Mouse (Mus musculus) heart, embryonic 14.5 days (tissue): ENCODE results near the gene Tnpo1. TPM values are rescaled to one million over a fixed set of nuclear protein-coding genes. Genes with fewer than 3 reads are reported as not detected.

Source experiments
- ATAC-seq: fragments of 200-750 bp; cut with Nextera tagmentation; 2 replicates; pipeline ENCODE4 v1.8.0; 2017; ENCODE audit warnings: low read depth, moderate TSS enrichment; ENCODE audit not compliant: insufficient number of reproducible peaks, insufficient read depth, low FRiP score
- H3K27ac ChIP-seq, 2 experiments: fragments of 200-500 bp in 1 of 2; fragments of 300-500 bp in 1 of 2; sonication (generic) in 1 of 2; replicated peaks in 1 of 2; 2 replicates each; pipeline ENCODE4 v1.5.1; 2012 to 2014; ENCODE audit warnings: low read depth in 2 of 2, low read length in 2 of 2, control low read depth in 1 of 2, mild to moderate bottlenecking in 1 of 2, mixed read lengths in 1 of 2; ENCODE audit not compliant: control insufficient read depth in 1 of 2, insufficient read depth in 1 of 2
- H3K27me3 ChIP-seq: fragments of 300-500 bp; sonication (generic); 2 replicates; pipeline ENCODE4 v1.6.1; 2014; ENCODE audit warnings: mild to moderate bottlenecking, low read length, control low read depth; ENCODE audit not compliant: control insufficient read depth, insufficient read depth
- H3K36me3 ChIP-seq: fragments of 300-500 bp; sonication (generic); 2 replicates; pipeline ENCODE4 v1.6.1; 2014; ENCODE audit warnings: mild to moderate bottlenecking, control low read depth, low read length, mixed read lengths; ENCODE audit not compliant: control insufficient read depth, insufficient read depth
- H3K4me1 ChIP-seq, 2 experiments: fragments of 200-500 bp in 1 of 2; fragments of 300-500 bp in 1 of 2; sonication (generic) in 1 of 2; 2 replicates each; pipeline ENCODE4 v1.6.1; 2012 to 2014; ENCODE audit warnings: low read length in 2 of 2, control low read depth in 1 of 2, mixed read lengths in 1 of 2; ENCODE audit not compliant: control insufficient read depth in 2 of 2, insufficient read depth in 2 of 2
- H3K4me2 ChIP-seq: fragments of 300-500 bp; sonication (generic); 2 replicates; pipeline ENCODE4 v1.6.1; 2014; ENCODE audit warnings: mild to moderate bottlenecking, low read length
- H3K4me3 ChIP-seq, 2 experiments: fragments of 200-500 bp in 1 of 2; fragments of 300-500 bp in 1 of 2; sonication (generic) in 1 of 2; 2 replicates each; pipeline ENCODE4 v1.5.1; 2012 to 2014; ENCODE audit warnings: low read length in 2 of 2, mild to moderate bottlenecking in 2 of 2, control low read depth in 1 of 2, low read depth in 1 of 2, moderate library complexity in 1 of 2; ENCODE audit not compliant: control insufficient read depth in 1 of 2, insufficient read depth in 1 of 2
- H3K9ac ChIP-seq: fragments of 300-500 bp; sonication (generic); 2 replicates; pipeline ENCODE4 v1.6.1; 2014; ENCODE audit warnings: mild to moderate bottlenecking, low read length
- H3K9me3 ChIP-seq: fragments of 300-500 bp; sonication (generic); 2 replicates; pipeline ENCODE4 v1.6.1; 2016; ENCODE audit warnings: low read length, control low read depth; ENCODE audit not compliant: control insufficient read depth
- WGBS: fragments of 180-500 bp; shearing (Covaris S2); extraction: QIAGEN DNeasy Blood & Tissue Kit; methylation state at CpG from one replicate; pipeline ENCODE4 v1.1.7; 2014; 5-methylcytosine and 5-hydroxymethylcytosine counted together
- polyA plus RNA-seq: library from polyadenylated mRNA; unstranded; fragments of >200 nt; fragmentation: Nextera tagmentation; extraction: Ambion mirVana; gene quantifications from 2 replicates; pipeline ENCODE4 v1.2.1, GENCODE M21; 2014

Tnpo1 gene
- polyA plus RNA-seq, 1 experiment from 2014 or later = 39.6 TPM

DNA sequence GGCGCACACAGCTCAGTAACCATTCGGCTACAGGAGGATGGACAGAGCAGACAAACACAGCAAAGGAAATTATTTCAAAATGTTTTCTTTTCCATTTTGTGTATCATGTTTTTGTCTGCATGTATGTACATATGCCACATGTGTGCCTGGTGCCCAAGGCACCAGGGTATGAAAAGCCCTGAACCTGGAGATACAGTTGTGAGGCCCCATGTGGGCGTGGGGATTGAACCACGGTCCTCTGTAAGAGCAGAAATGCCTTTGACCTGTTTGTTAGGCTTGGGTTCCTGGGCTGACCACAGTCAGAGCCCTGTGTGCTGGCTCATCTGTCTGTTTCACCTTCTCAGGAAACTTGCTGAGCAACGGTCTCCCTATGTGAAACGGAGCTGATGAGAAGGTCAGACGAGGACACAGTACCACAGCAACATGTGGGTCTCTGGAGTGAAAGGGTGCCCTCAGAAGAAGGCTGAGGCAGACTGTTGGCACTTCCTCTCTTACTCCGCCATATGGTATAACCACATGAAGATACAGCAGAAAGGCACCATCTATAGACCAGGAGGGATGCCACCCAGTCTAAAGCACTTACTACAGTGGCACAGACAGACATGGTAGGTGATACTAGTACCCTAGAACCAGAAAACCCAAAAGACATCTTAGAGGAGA lies 23.7 kb downstream of the Tnpo1 start:
- Histone ChIP-seq H3K4me1 (no peaks in the 10 kb centered on the region), H3K9me3 (peaks cover 9% of the 10 kb centered on the region; the same call in 1 of the 2 replicates), H3K9ac (no peak overlapping the region), H3K4me2 (no peak overlapping the region), H3K36me3 (peaks cover 13% of the 10 kb centered on the region; the same call in 1 of the 2 replicates), H3K27ac (no peak overlapping the region), H3K4me3 (no peak overlapping the region), H3K27me3 (no peaks in the 10 kb centered on the region)
- 92% methylated on average over 8 of the region's 8 CpGs for WGBS
- no peak for ATAC-seq

DNA sequence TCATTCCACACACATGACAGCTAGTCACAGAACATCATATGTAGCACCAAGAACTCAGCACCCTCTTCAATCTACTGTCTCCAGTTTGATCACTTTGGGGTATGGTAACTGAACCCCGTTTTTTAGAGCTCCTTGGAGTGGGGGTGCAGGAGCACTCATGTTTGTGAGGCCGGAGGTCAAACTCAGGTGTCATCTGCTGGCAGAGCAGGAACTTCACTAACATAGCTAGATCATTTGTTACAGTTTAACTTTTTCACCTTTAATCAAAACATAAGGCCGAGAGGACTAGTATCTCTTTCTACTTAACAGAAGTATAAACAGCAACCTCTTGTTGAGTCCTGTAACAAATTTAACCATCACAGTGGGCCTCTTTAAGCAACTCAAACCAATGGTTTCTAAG lies 26.6 kb downstream of the Tnpo1 start:
- no peaks in the 10 kb centered on the region for H3K27me3 ChIP-seq
- H3K4me3 ChIP-seq = no peak overlapping the region
- H3K9me3 ChIP-seq = 0 out of 2 replicates have a peak, but pooled peaks cover 3% of the 10 kb centered on the region
- 84% methylated on average over 3 of the region's 3 CpGs for WGBS
- H3K27ac ChIP-seq = no peak overlapping the region
- no peak overlapping the region for H3K4me2 ChIP-seq
- no peak overlapping the region for H3K9ac ChIP-seq
- peaks cover 6% of the 10 kb centered on the region; the same call in 1 of the 2 replicates for H3K36me3 ChIP-seq
- ATAC-seq = no peak
- H3K4me1 ChIP-seq = no peaks in the 10 kb centered on the region

GRCm38 (mm10) chr13:98897577-98897976 lies 28.6 kb downstream of the Tnpo1 start:
- H3K9ac ChIP-seq = no peak overlapping the region
- no peak for ATAC-seq
- peaks cover 2 to 14% of the 10 kb centered on the region in 2 experiments; a peak in 3 of 4 replicates for H3K4me1 ChIP-seq
- peaks cover 4% of the 10 kb centered on the region; the same call in 1 of the 2 replicates for H3K36me3 ChIP-seq
- no peak overlapping the region for H3K4me3 ChIP-seq
- H3K9me3 ChIP-seq = no peaks in the 10 kb centered on the region
- H3K4me2 ChIP-seq = no peak overlapping the region
- no peak overlapping the region for H3K27ac ChIP-seq
- WGBS = 70% methylated on average over 5 of the region's 5 CpGs
- no peaks in the 10 kb centered on the region for H3K27me3 ChIP-seq

DNA sequence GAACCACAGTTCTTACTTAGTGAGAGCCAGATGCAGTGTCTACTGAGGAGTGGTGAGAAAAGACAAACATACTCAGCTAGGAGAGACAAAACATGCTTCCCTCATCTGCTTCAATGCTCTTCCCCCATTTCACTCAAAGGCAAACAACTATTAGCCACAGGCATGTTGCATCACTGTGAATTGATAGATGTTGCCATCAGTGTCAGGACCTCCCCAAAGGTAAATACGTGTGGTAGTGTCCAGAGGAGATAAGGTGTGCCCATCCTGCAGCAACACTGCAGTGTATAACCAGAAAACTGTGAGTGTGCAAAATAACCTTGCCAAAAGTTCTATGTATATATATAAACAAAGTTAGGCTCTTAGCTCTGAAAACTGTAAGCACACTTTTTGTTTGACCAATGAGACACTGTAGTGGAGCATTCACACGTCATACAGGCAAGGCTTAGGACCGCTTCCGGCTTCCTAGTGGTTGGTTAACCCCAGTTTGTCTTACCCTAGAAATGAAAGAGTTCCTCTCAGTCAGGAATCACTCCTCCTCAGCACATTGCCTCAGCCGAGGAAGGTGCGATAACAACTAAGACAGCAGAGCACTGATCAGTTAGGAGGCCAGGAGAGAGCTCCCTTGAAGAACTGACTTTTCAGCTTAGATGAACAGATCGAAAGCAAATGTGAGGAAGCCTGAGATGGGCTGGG lies 29.6 kb downstream of the Tnpo1 start:
- no peak overlapping the region; the same call in 1 of the 2 replicates for H3K9ac ChIP-seq
- H3K36me3 ChIP-seq = no peaks in the 10 kb centered on the region
- WGBS = 62% methylated on average over 7 of the region's 7 CpGs
- H3K9me3 ChIP-seq = no peaks in the 10 kb centered on the region
- ATAC-seq = no peak
- H3K4me3 ChIP-seq = no peak overlapping the region
- H3K27me3 ChIP-seq = no peaks in the 10 kb centered on the region
- peaks cover 2 to 20% of the 10 kb centered on the region in 2 experiments for H3K4me1 ChIP-seq
- no peak overlapping the region for H3K27ac ChIP-seq
- H3K4me2 ChIP-seq = no peak overlapping the region

- Histone ChIP-seq H3K4me2 (no peak overlapping the region), H3K27ac (no peak overlapping the region)
- WGBS = 91% methylated on average over 4 of the region's 4 CpGs
Measured at GRCm38 (mm10) chr13:98896013-98896412, 30.2 kb downstream of the Tnpo1 start.

GRCm38 (mm10) chr13:98894900-98895299 lies 31.3 kb downstream of the Tnpo1 start:
- Histone ChIP-seq H3K36me3 (no peaks in the 10 kb centered on the region), H3K4me3 (no peak overlapping the region), H3K9me3 (no peaks in the 10 kb centered on the region), H3K27ac (no peak overlapping the region), H3K9ac (no peak overlapping the region), H3K27me3 (no peaks in the 10 kb centered on the region), H3K4me1 (peaks cover 2 to 24% of the 10 kb centered on the region in 2 experiments), H3K4me2 (no peak overlapping the region)
- no peak for ATAC-seq
- 81% methylated on average over 2 of the region's 2 CpGs for WGBS

More at GRCm38 (mm10) chr13:98896013-98896412, 30.2 kb downstream of the Tnpo1 start:
- Histone ChIP-seq H3K4me1 (peaks cover 2 to 23% of the 10 kb centered on the region in 2 experiments), H3K4me3 (no peak overlapping the region), H3K9ac (no peak overlapping the region), H3K27me3 (no peaks in the 10 kb centered on the region), H3K9me3 (no peaks in the 10 kb centered on the region), H3K36me3 (no peaks in the 10 kb centered on the region)
- ATAC-seq = no peak

DNA sequence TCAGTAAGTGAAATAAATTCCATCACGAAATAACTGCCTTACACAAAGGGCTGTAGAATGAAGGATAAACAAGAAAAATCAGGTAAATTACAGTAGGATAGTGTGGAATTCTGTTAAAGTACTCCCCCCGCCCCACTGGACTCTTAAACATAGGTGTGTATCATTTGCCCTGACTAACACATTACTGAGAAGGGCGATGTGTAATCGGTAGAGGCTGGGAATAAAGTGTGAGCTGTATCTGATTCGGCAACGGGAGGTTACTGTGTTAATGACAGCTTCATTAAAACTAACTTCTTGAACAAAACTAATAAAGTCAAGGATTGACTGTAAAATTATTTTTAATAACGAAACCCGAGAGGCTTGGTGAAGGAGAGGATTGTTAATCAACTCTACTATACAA lies 34.7 kb downstream of the Tnpo1 start:
- no peaks in the 10 kb centered on the region for H3K9me3 ChIP-seq
- H3K27ac ChIP-seq = no peak overlapping the region
- H3K27me3 ChIP-seq = no peaks in the 10 kb centered on the region
- H3K9ac ChIP-seq = peak overlapping the region; percentile 94
- 26% methylated on average over 8 of the region's 8 CpGs for WGBS
- ATAC-seq = no peak
- peaks cover 4 to 34% of the 10 kb centered on the region in 2 experiments for H3K4me1 ChIP-seq
- peak overlapping the region in 1 of 2 experiments; percentile 83; a peak in 2 of 4 replicates for H3K4me3 ChIP-seq
- H3K36me3 ChIP-seq = peaks cover 24% of the 10 kb centered on the region
- H3K4me2 ChIP-seq = peak overlapping the region; percentile 85
